Mouse (Mus musculus) telencephalon, adult 2 months (tissue): ENCODE measurements at regions not wholly inside any gene's neighbourhood (a gene's known extent, or its start where the extent isn't known, plus 50 kb on each side); places are given as distances from the start of the nearest gene placed in this dataset.
A peak's percentile ranks its signal among the peaks of the same experiment; 100 is the strongest.

Source experiments
- DNase-seq: peaks from one replicate; pipeline ENCODE4 v3.0.0-alpha.2; 2011; ENCODE audit warnings: low read depth, low spot score

GRCm38 (mm10) chr17:14497086-14497485, 196.9 kb downstream of the Thbs2 start:
- DNase-seq: no peak

- no peak for DNase-seq
Observed at GRCm38 (mm10) chr17:14493751-14494320, 200.2 kb downstream of the Thbs2 start.

GRCm38 (mm10) chr17:14492936-14493335, 201.1 kb downstream of the Thbs2 start:
- DNase-seq: no peak

- no peak for DNase-seq
Observed at GRCm38 (mm10) chr17:14481746-14482145, 202.4 kb downstream of the Smoc2 start.

GRCm38 (mm10) chr17:14478938-14479505, 199.7 kb downstream of the Smoc2 start:
- peak; percentile 62 for DNase-seq

- DNase-seq: no peak
Observed at GRCm38 (mm10) chr17:14476707-14477106, 197.4 kb downstream of the Smoc2 start.

GRCm38 (mm10) chr17:14475778-14476647, 196.7 kb downstream of the Smoc2 start:
- DNase-seq: no peak

- DNase-seq: no peak
Observed at GRCm38 (mm10) chr17:14475277-14475676, 196.0 kb downstream of the Smoc2 start.

GRCm38 (mm10) chr17:14468754-14469488, 189.6 kb downstream of the Smoc2 start:
- no peak for DNase-seq

GRCm38 (mm10) chr17:14455251-14455743, 176.0 kb downstream of the Smoc2 start:
- no peak for DNase-seq
